Mouse (Mus musculus) bone marrow, adult 2 months (tissue): ENCODE measurements around the gene Dusp16. TPM values are rescaled to one million over a fixed set of nuclear protein-coding genes. Genes with fewer than 3 reads are reported as not detected.

Experiments
- H3K27ac ChIP-seq: fragments of 200-500 bp; 2 replicates; pipeline ENCODE4 v1.5.1; 2012; ENCODE audit warnings: low read depth, mild to moderate bottlenecking, control low read depth, inconsistent platforms, low read length; ENCODE audit not compliant: control insufficient read depth, poor library complexity, insufficient read depth
- H3K4me1 ChIP-seq: fragments of 200-500 bp; 2 replicates; pipeline ENCODE4 v1.6.1; 2011; ENCODE audit warnings: low read length; ENCODE audit not compliant: control insufficient read depth, insufficient read depth
- H3K4me3 ChIP-seq: fragments of 200-500 bp; replicated peaks from 2 replicates; pipeline ENCODE3; 2011; ENCODE audit warnings: mild to moderate bottlenecking, low read depth, low read length, control low read depth; ENCODE audit not compliant: control insufficient read depth
- CTCF ChIP-seq: fragments of 200-500 bp; IDR thresholded peaks from 2 replicates; pipeline ENCODE4 v1.5.1; 2011; ENCODE audit warnings: low read length, control low read depth; ENCODE audit not compliant: control insufficient read depth, insufficient read depth
- POLR2A ChIP-seq: fragments of 200-500 bp; IDR thresholded peaks from 2 replicates; pipeline ENCODE4 v1.6.1; 2011; ENCODE audit warnings: low read depth, mild to moderate bottlenecking, control low read depth, low read length, borderline replicate concordance; ENCODE audit not compliant: control insufficient read depth
- WGBS: fragments of 180-500 bp; shearing (Covaris S2); methylation state at CpG from one replicate; pipeline ENCODE4 v1.1.7; 2018; 5-methylcytosine and 5-hydroxymethylcytosine counted together
- polyA plus RNA-seq: library from polyadenylated mRNA; stranded (reverse); fragments of >200 nt; gene quantifications from 2 replicates; pipeline ENCODE4 v1.2.4, GENCODE M21; 2011; ENCODE audit warnings: low replicate concordance; ENCODE audit not compliant: missing spikeins, insufficient read depth, insufficient read length

The Dusp16 gene
- polyA plus RNA-seq, 1 experiment = 11.2 TPM

- TF ChIP-seq CTCF (no peak), POLR2A (no peak)
- H3K4me1 ChIP-seq = no peaks in the 10 kb centered on the region; the same call in 1 of the 2 replicates
- 85% methylated on average over 5 of the region's 5 CpGs for WGBS
- H3K4me3 ChIP-seq = no peak overlapping the region
- no peak overlapping the region for H3K27ac ChIP-seq
Observed at GRCm38 (mm10) chr6:134760926-134761544, 31.4 kb downstream of the Dusp16 start.

- 44% methylated on average over 4 of the region's 4 CpGs for WGBS
- peaks cover 1% of the 10 kb centered on the region for H3K4me1 ChIP-seq
- TF ChIP-seq POLR2A (no peak), CTCF (no peak)
- H3K27ac ChIP-seq = no peak overlapping the region
- no peak overlapping the region for H3K4me3 ChIP-seq
Observed at GRCm38 (mm10) chr6:134756058-134756457, 36.4 kb downstream of the Dusp16 start.

- Histone ChIP-seq H3K27ac (no peak overlapping the region), H3K4me3 (no peak overlapping the region), H3K4me1 (peaks cover 1% of the 10 kb centered on the region)
- TF ChIP-seq CTCF (no peak), POLR2A (no peak)
- WGBS = 92% methylated on average over 11 of the region's 11 CpGs
Observed at GRCm38 (mm10) chr6:134753858-134754257, 38.6 kb downstream of the Dusp16 start.

GRCm38 (mm10) chr6:134753412-134753811 is 39.0 kb downstream of the Dusp16 start:
- Histone ChIP-seq H3K4me1 (peaks cover 1% of the 10 kb centered on the region), H3K27ac (no peak overlapping the region), H3K4me3 (no peak overlapping the region)
- 79% methylated on average over 4 of the region's 4 CpGs for WGBS
- TF ChIP-seq CTCF = no peak
- TF ChIP-seq POLR2A = no peak

GRCm38 (mm10) chr6:134751883-134752647 is 40.4 kb downstream of the Dusp16 start:
- no peak for TF ChIP-seq POLR2A
- no peak for TF ChIP-seq CTCF
- peaks cover 1% of the 10 kb centered on the region for H3K4me1 ChIP-seq
- no peak overlapping the region for H3K27ac ChIP-seq
- no peak overlapping the region for H3K4me3 ChIP-seq
- WGBS = 69% methylated on average over 5 of the region's 5 CpGs

- WGBS = 90% methylated on average over 4 of the region's 4 CpGs
- TF ChIP-seq CTCF (no peak), POLR2A (no peak)
- no peak overlapping the region for H3K27ac ChIP-seq
Observed at GRCm38 (mm10) chr6:134751087-134751486, 41.3 kb downstream of the Dusp16 start.

GRCm38 (mm10) chr6:134748126-134748525 is 44.3 kb downstream of the Dusp16 start:
- no peaks in the 10 kb centered on the region for H3K4me1 ChIP-seq
- TF ChIP-seq CTCF = no peak
- no peak for TF ChIP-seq POLR2A
- 76% methylated on average over 3 of the region's 3 CpGs for WGBS
- H3K4me3 ChIP-seq = no peak overlapping the region
- no peak overlapping the region for H3K27ac ChIP-seq

More at GRCm38 (mm10) chr6:134751087-134751486, 41.3 kb downstream of the Dusp16 start:
- Histone ChIP-seq H3K4me1 (peaks cover 1% of the 10 kb centered on the region), H3K4me3 (no peak overlapping the region)

- WGBS = 77% methylated on average over 7 of the region's 7 CpGs
Observed at GRCm38 (mm10) chr6:134745876-134746275, 46.5 kb downstream of the Dusp16 start.

GRCm38 (mm10) chr6:134743568-134743967 is 48.9 kb downstream of the Dusp16 start:
- Histone ChIP-seq H3K4me3 (no peak overlapping the region), H3K4me1 (no peaks in the 10 kb centered on the region), H3K27ac (no peak overlapping the region)
- TF ChIP-seq POLR2A (no peak), CTCF (no peak)

More at GRCm38 (mm10) chr6:134745876-134746275, 46.5 kb downstream of the Dusp16 start:
- H3K4me3 ChIP-seq = no peak overlapping the region
- H3K27ac ChIP-seq = no peak overlapping the region
- no peak for TF ChIP-seq CTCF
- TF ChIP-seq POLR2A = no peak
- no peaks in the 10 kb centered on the region for H3K4me1 ChIP-seq
